Mouse (Mus musculus): ENCODE measurements around the gene Eif2b2. TPM values are rescaled to one million over a fixed set of nuclear protein-coding genes. Genes with fewer than 3 reads are reported as not detected.
A peak's percentile ranks its signal among the peaks of the same experiment; 100 is the strongest.

Eif2b2 gene
- polyA plus RNA-seq, 1 experiment, result 151 TPM

GRCm38 (mm10) chr12:85193146-85193545 is 26.1 kb upstream of the Eif2b2 start:
- Histone ChIP-seq H3K27me3 (replicated peaks) (peaks cover 53% of the 10 kb centered on the region), H3K4me1 (peaks cover 9% of the 10 kb centered on the region), H3K9me3 (no peaks in the 10 kb centered on the region; the same call in 1 of the 2 replicates), H3K36me3 (replicated peaks; ENCODE audit: low read length) (no peaks in the 10 kb centered on the region), H3K4me3 (replicated peaks) (no peak overlapping the region)
- TF ChIP-seq FLI1 (IDR thresholded peaks at IDR 0.05; ENCODE audit: low read length) (no peak), GATA1 (IDR thresholded peaks at IDR 0.05; ENCODE audit: borderline replicate concordance, low read length) (no peak)

DNA sequence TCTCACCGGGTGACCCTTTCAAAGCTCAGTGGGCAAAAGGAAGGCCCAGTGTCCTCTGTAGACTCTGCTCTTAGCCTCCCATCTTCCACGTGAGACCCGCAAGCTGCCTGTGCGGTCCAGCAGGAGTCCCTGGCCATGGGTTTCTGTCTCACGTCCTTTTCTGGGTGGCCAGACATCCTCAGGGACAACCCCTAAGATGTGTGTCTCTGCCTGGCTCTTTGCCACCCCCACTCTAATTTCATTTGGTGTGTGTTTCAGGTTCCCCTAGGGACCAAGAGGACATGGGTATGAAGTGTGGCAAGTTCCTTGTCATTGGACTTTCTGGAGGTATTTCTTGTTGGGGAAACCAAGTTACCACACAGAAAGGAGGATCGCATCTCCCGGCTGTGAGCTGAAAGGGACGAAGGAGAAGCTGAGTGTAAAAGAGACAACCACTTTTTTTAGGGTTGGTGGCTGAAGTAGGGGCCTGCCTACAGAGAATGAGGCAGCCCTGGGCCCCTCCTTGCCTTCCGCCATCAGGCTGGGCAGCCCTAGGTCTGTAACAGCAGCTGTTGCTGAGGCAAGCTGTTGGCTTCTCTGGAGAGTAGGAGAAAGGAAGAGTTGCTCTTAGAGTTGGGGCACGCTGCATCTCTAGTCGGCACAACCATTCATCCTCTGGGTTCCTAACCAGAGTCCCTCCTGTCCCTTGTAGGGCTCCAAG is 25.2 kb upstream of the Eif2b2 start:
- H3K36me3 ChIP-seq (replicated peaks; ENCODE audit: low read length), result no peaks in the 10 kb centered on the region
- peaks cover 57% of the 10 kb centered on the region for H3K27me3 ChIP-seq (replicated peaks)
- peaks cover 9% of the 10 kb centered on the region for H3K4me1 ChIP-seq
- no peak overlapping the region for H3K4me3 ChIP-seq (replicated peaks)
- H3K9me3 ChIP-seq, result no peaks in the 10 kb centered on the region; the same call in 1 of the 2 replicates
- TF ChIP-seq GATA1 (IDR thresholded peaks at IDR 0.05; ENCODE audit: borderline replicate concordance, low read length) (no peak), FLI1 (IDR thresholded peaks at IDR 0.05; ENCODE audit: low read length) (no peak)

DNA sequence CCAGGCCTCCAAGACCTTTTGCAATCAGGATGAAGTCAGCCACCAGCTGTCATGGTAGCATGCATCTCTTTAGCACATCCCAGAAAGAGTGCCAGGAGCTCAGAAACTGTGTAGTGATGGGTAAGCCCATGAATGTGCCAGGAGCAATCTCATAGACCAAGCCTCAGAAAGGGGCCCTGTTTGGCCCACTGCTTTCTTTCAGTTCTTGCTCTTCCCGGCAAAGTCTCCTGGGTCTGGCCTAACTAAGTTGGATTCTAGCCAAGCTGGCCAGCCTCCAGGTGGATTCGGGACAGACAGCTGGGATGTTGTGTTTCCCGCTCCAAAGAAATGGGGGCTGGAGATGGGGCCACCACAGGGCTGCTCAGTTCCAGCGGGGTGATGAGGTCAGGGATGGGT is 24.7 kb upstream of the Eif2b2 start:
- Histone ChIP-seq H3K4me3 (replicated peaks) (no peak overlapping the region), H3K27me3 (replicated peaks) (peaks cover 62% of the 10 kb centered on the region), H3K4me1 (peaks cover 9% of the 10 kb centered on the region), H3K9me3 (no peaks in the 10 kb centered on the region), H3K36me3 (replicated peaks; ENCODE audit: low read length) (no peaks in the 10 kb centered on the region)
- TF ChIP-seq GATA1 (IDR thresholded peaks at IDR 0.05; ENCODE audit: borderline replicate concordance, low read length) (no peak), FLI1 (IDR thresholded peaks at IDR 0.05; ENCODE audit: low read length) (no peak)

DNA sequence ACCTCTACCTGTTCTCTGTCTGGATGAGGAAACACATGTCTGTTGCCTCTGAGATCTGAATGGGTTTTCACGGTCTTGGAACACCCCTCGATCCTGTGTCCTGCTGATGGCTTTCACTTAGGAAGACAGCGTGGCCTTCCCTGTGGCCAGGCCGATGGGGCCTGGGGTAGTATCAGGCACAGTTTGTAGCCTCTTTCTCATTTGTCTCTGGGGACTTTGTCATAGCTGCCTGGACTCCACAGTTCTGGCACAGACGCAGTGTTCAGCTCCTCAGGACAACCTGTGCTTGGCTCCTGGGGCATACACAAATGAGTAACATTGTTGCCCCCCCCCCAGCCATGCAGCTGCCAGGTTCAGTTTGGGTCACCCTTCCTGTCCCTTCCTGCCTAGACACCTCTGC is 24.2 kb upstream of the Eif2b2 start:
- no peaks in the 10 kb centered on the region for H3K9me3 ChIP-seq
- TF ChIP-seq FLI1 (IDR thresholded peaks at IDR 0.05; ENCODE audit: low read length) (no peak), GATA1 (IDR thresholded peaks at IDR 0.05; ENCODE audit: borderline replicate concordance, low read length) (no peak)
- peaks cover 63% of the 10 kb centered on the region for H3K27me3 ChIP-seq (replicated peaks)
- peaks cover 9% of the 10 kb centered on the region for H3K4me1 ChIP-seq
- H3K36me3 ChIP-seq (replicated peaks; ENCODE audit: low read length), result no peaks in the 10 kb centered on the region
- H3K4me3 ChIP-seq (replicated peaks), result no peak overlapping the region

DNA sequence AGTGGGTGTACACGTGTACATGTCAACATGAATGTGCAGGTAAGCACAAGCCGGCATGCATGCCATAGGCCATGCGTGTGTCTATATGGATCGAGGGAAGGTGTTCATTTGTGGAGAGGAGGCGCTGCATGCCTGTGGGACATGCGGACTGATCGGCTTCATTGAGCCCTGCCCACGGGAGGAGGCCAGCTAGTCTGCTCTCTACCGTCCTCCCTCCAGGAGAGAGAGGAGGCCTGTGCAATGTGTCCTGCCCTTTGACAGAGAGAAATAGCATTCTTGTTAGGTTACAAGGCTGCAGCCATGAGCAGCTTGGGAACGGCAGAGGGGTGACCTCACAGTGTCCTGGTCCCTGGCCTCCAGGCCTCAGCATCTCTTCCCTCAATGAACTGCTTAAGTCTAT is 23.1 kb upstream of the Eif2b2 start:
- no peak for TF ChIP-seq GATA1 (IDR thresholded peaks at IDR 0.05; ENCODE audit: borderline replicate concordance, low read length)
- no peak for TF ChIP-seq FLI1 (IDR thresholded peaks at IDR 0.05; ENCODE audit: low read length)
- peaks cover 14% of the 10 kb centered on the region for H3K4me1 ChIP-seq
- peak overlapping the region; percentile 9 for H3K4me3 ChIP-seq (replicated peaks)
- peaks cover 63% of the 10 kb centered on the region for H3K27me3 ChIP-seq (replicated peaks)
- no peaks in the 10 kb centered on the region for H3K9me3 ChIP-seq
- no peaks in the 10 kb centered on the region for H3K36me3 ChIP-seq (replicated peaks; ENCODE audit: low read length)

GRCm38 (mm10) chr12:85197371-85197770 is 21.9 kb upstream of the Eif2b2 start:
- Histone ChIP-seq H3K9me3 (no peaks in the 10 kb centered on the region), H3K4me3 (replicated peaks) (no peak overlapping the region), H3K4me1 (peaks cover 17% of the 10 kb centered on the region), H3K27me3 (replicated peaks) (peaks cover 69% of the 10 kb centered on the region), H3K36me3 (replicated peaks; ENCODE audit: low read length) (no peaks in the 10 kb centered on the region)
- TF ChIP-seq FLI1 (IDR thresholded peaks at IDR 0.05; ENCODE audit: low read length) (no peak), GATA1 (IDR thresholded peaks at IDR 0.05; ENCODE audit: borderline replicate concordance, low read length) (no peak)

GRCm38 (mm10) chr12:85197936-85198335 is 21.3 kb upstream of the Eif2b2 start:
- H3K27me3 ChIP-seq (replicated peaks), result peaks cover 68% of the 10 kb centered on the region
- TF ChIP-seq GATA1 (IDR thresholded peaks at IDR 0.05; ENCODE audit: borderline replicate concordance, low read length) (no peak), FLI1 (IDR thresholded peaks at IDR 0.05; ENCODE audit: low read length) (no peak)
- peaks cover 12% of the 10 kb centered on the region for H3K4me1 ChIP-seq
- H3K9me3 ChIP-seq, result no peaks in the 10 kb centered on the region
- H3K36me3 ChIP-seq (replicated peaks; ENCODE audit: low read length), result no peaks in the 10 kb centered on the region
- no peak overlapping the region for H3K4me3 ChIP-seq (replicated peaks)

DNA sequence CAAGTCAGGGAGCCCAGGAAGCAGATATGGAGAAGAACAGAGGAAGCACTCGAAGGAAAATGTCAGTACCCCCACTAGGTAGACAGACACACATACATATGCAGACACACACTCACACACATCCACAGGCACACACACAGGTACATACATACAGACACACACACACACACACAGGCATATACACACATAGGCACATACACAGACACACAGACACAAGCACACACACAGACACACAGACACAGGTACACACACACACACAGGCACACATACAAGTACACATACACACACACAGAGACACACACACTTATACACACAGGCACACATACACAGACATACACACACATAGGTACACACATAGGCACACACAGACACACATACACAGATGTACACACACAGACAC is 19.3 kb upstream of the Eif2b2 start:
- H3K4me3 ChIP-seq (replicated peaks), result peak overlapping the region; percentile 28
- peaks cover 20% of the 10 kb centered on the region for H3K4me1 ChIP-seq
- peaks cover 55% of the 10 kb centered on the region for H3K27me3 ChIP-seq (replicated peaks)
- H3K36me3 ChIP-seq (replicated peaks; ENCODE audit: low read length), result no peaks in the 10 kb centered on the region
- H3K9me3 ChIP-seq, result no peaks in the 10 kb centered on the region
- no peak for TF ChIP-seq GATA1 (IDR thresholded peaks at IDR 0.05; ENCODE audit: borderline replicate concordance, low read length)
- TF ChIP-seq FLI1 (IDR thresholded peaks at IDR 0.05; ENCODE audit: low read length), result no peak

DNA sequence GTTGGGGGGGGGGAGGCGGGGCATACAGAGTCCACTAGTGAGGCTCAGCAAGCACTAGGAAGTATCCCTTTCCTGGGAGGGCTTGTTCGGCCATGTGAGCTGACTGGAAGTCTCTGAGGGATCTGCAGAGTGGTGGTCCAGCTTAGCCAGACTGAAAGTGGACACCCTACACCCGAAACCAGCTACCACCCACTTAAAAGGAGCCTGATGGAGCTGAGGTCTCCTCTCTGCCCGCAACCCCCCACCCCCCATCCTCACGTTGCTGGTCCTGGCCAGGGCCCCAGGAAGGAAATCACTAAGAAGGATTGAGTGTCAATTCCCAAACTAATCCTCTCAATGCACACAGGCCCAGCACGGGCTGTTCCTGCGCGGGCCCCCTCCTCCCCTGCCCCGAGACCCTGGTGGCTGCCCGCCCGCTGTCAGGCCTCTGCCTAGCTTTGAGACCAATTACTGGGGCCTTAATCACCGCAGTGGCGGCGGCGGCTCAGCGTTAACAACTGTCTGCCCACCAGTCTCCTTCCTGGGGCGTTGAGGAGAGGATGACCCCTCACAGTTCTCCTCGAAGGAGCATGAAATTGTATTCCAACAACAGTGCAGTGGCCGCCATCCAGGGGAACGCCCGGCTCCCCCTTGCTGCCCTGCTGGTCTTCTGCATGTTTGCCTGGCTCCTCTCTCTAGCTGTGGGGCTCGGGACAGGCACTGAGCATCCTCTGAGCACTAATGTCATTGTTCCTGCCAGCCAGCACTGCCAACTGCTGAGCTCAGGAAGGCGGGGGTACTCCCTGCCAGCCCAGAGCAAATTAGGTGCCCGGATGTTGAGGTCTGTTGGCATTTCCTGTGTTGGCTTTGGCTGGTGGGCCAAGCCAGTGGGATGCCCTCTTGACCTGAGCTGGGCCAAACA is 18.1 kb upstream of the Eif2b2 start:
- no peak overlapping the region for H3K4me3 ChIP-seq (replicated peaks)
- no peaks in the 10 kb centered on the region for H3K9me3 ChIP-seq
- H3K4me1 ChIP-seq, result peaks cover 20% of the 10 kb centered on the region
- TF ChIP-seq GATA1 (IDR thresholded peaks at IDR 0.05; ENCODE audit: borderline replicate concordance, low read length) (no peak), FLI1 (IDR thresholded peaks at IDR 0.05; ENCODE audit: low read length) (no peak)
- peaks cover 48% of the 10 kb centered on the region for H3K27me3 ChIP-seq (replicated peaks)
- H3K36me3 ChIP-seq (replicated peaks; ENCODE audit: low read length), result no peaks in the 10 kb centered on the region

DNA sequence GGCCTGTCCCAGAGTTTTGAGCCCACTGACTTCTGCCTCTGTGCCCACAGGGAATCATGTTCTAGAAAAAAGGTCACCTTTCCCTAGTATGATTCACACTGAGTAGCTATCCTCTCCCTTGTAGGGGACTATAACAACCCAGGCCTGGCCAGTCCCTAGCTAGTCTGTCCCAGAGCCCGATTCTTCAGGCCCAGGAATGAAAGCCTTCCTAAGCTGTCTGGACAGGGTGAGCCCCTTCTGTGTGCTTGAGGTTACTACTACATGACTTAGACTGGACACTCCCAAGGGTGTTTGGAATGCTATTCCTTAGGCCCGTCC is 17.5 kb upstream of the Eif2b2 start:
- no peak for TF ChIP-seq FLI1 (IDR thresholded peaks at IDR 0.05; ENCODE audit: low read length)
- TF ChIP-seq GATA1 (IDR thresholded peaks at IDR 0.05; ENCODE audit: borderline replicate concordance, low read length), result no peak
- H3K27me3 ChIP-seq (replicated peaks), result peaks cover 43% of the 10 kb centered on the region
- H3K4me1 ChIP-seq, result peaks cover 20% of the 10 kb centered on the region
- no peaks in the 10 kb centered on the region for H3K9me3 ChIP-seq
- no peak overlapping the region for H3K4me3 ChIP-seq (replicated peaks)
- no peaks in the 10 kb centered on the region for H3K36me3 ChIP-seq (replicated peaks; ENCODE audit: low read length)

All from megakaryocyte, embryonic 14.5 days (primary cell).